ENCODE assay signal across 9 mouse cellular contexts in genomic region chr14:26376652-26377051, GRCm38 (mm10).
DNase-seq lines count a peak whose midpoint lies in the region; ATAC-seq and TF ChIP-seq lines count a peak whose summit lies in the region.
"Had no signal": no experiment of that assay in that cellular context is flagged by ENCODE, and none has a peak within 500 bp of the region (broad histone marks: within the 10 kb centered on the region; RNA-seq: fewer than 3 reads in every experiment).

No protein-coding gene starts in this region.

- H3K36me3 ChIP-seq in heart, embryonic 11.5 days (ENCODE audit: control insufficient read depth, insufficient read depth, low read length) = no peaks in the 10 kb centered on the region
- no peaks in the 10 kb centered on the region for H3K36me3 ChIP-seq in neural tube, embryonic 11.5 days (ENCODE audit: control insufficient read depth, insufficient read depth, low read length)
- no peaks in the 10 kb centered on the region for H3K36me3 ChIP-seq in thymus, adult 2 months (ENCODE audit: control insufficient read depth, insufficient read depth, low read length)
- H3K36me3 ChIP-seq: embryonic facial prominence, embryonic 15.5 days had no signal

- intact Hi-C loops in heart, postnatal 10 days (cut with DNase I) = loop anchor here (2.0 kb wide), 1 partner anchor 82 kb away; no protein-coding TSS in a partner anchor
- intact Hi-C loops in left cerebral cortex, postnatal 14 days (cut with DNase I) = loop anchor here (5.0 kb wide), 1 partner anchor 86 kb away; no protein-coding TSS in a partner anchor

- no peaks in the 10 kb centered on the region for H3K9me3 ChIP-seq in heart, embryonic 11.5 days (replicated peaks; ENCODE audit: control insufficient read depth, low read length)
- H3K9me3 ChIP-seq in neural tube, embryonic 11.5 days (ENCODE audit: control insufficient read depth, low read length) = no peaks in the 10 kb centered on the region
- H3K9me3 ChIP-seq: embryonic facial prominence, embryonic 15.5 days had no signal

- no peaks in the 10 kb centered on the region for H3K4me1 ChIP-seq in heart, embryonic 11.5 days (ENCODE audit: control insufficient read depth, insufficient read depth, low read length)
- no peaks in the 10 kb centered on the region for H3K4me1 ChIP-seq in neural tube, embryonic 11.5 days (ENCODE audit: control insufficient read depth, insufficient read depth, low read length)
- H3K4me1 ChIP-seq in thymus, adult 2 months (replicated peaks; ENCODE audit: control insufficient read depth, insufficient read depth, low read length) = no peaks in the 10 kb centered on the region
- H3K4me1 ChIP-seq: embryonic facial prominence, embryonic 15.5 days had no signal

- H3K27ac ChIP-seq in heart, embryonic 11.5 days (ENCODE audit: low read depth, low read length) = no peak overlapping the region
- no peak overlapping the region for H3K27ac ChIP-seq in neural tube, embryonic 11.5 days (ENCODE audit: low read depth, low read length)
- no peak overlapping the region for H3K27ac ChIP-seq in thymus, adult 2 months (ENCODE audit: control insufficient read depth, insufficient read depth, low read length)
- H3K27ac ChIP-seq: embryonic facial prominence, embryonic 15.5 days had no signal

- TF ChIP-seq POLR2A in thymus, adult 2 months (IDR thresholded peaks at IDR 0.05; ENCODE audit: control insufficient read depth, extremely low read depth, insufficient read depth, low read length, poor library complexity) = no peak

- DNase-seq in heart, adult 18-20 months = peak; percentile 30 to 81
- DNase-seq in Muller cell, postnatal 12 days (ENCODE audit: inconsistent ontology term) = peak; percentile 24
- peak; percentile 19 to 62 for DNase-seq in cerebellum, postnatal 25 days
- DNase-seq in heart, postnatal 10 days = peak; percentile 69 to 84
- peak; percentile 74 to 78 for DNase-seq in left cerebral cortex, postnatal 14 days (ENCODE audit: low spot score in 2 of 2)
- DNase-seq in neural tube, embryonic 11.5 days (ENCODE audit: low spot score) = peak; percentile 58
- peak; percentile 68 for DNase-seq in thymus, adult 2 months

- no peak overlapping the region for H3K9ac ChIP-seq in heart, embryonic 11.5 days (ENCODE audit: low read depth, low read length)
- H3K9ac ChIP-seq in neural tube, embryonic 11.5 days (ENCODE audit: low read length) = no peak overlapping the region
- H3K9ac ChIP-seq: embryonic facial prominence, embryonic 15.5 days had no signal

- H3K4me2 ChIP-seq in heart, embryonic 11.5 days = no peak overlapping the region
- no peak overlapping the region for H3K4me2 ChIP-seq in neural tube, embryonic 11.5 days (ENCODE audit: low read depth)
- H3K4me2 ChIP-seq: embryonic facial prominence, embryonic 15.5 days had no signal

- no peaks in the 10 kb centered on the region for H3K27me3 ChIP-seq in heart, embryonic 11.5 days (ENCODE audit: control insufficient read depth, insufficient read depth, low read length)
- no peaks in the 10 kb centered on the region for H3K27me3 ChIP-seq in neural tube, embryonic 11.5 days (ENCODE audit: control insufficient read depth, insufficient read depth, low read length)
- H3K27me3 ChIP-seq in thymus, adult 2 months (ENCODE audit: control insufficient read depth, insufficient read depth, low read length) = no peaks in the 10 kb centered on the region
- H3K27me3 ChIP-seq: embryonic facial prominence, embryonic 15.5 days had no signal

- WGBS in heart, embryonic 11.5 days (ENCODE audit: insufficient replicate concordance) = 6% methylated on average over 2 of the region's 2 CpGs
- 5% methylated on average over 2 of the region's 2 CpGs for WGBS in neural tube, embryonic 11.5 days
- 10% methylated on average over 2 of the region's 2 CpGs for WGBS in thymus, adult 2 months

- no peak overlapping the region for H3K4me3 ChIP-seq in heart, embryonic 11.5 days (ENCODE audit: low read depth, low read length)
- no peak overlapping the region for H3K4me3 ChIP-seq in neural tube, embryonic 11.5 days (ENCODE audit: low read depth, low read length)
- H3K4me3 ChIP-seq in thymus, adult 2 months (ENCODE audit: control insufficient read depth, insufficient read depth, low read length) = no peak overlapping the region
- H3K4me3 ChIP-seq: embryonic facial prominence, embryonic 15.5 days had no signal

- no peak for ATAC-seq in heart, embryonic 11.5 days (replicated peaks; ENCODE audit: insufficient number of reproducible peaks, low FRiP score, low TSS enrichment)
- ATAC-seq in neural tube, embryonic 11.5 days (ENCODE audit: insufficient read depth, low FRiP score, low TSS enrichment) = no peak

- no peak for TF ChIP-seq CTCF in thymus, adult 2 months (IDR thresholded peaks at IDR 0.05; ENCODE audit: borderline replicate concordance, control insufficient read depth, extremely low read depth, insufficient read depth, low read length, poor library complexity)

Comparison
In these comparisons a context has a peak if more than half of its experiments do, and no peak if none do; other contexts are left out.
1. DNase-seq: peak in every context shown above with its lines; median percentile 76 in heart, postnatal 10 days; 76 in left cerebral cortex, postnatal 14 days; 68 in thymus, adult 2 months; 58 in neural tube, embryonic 11.5 days; 56 in heart, adult 18-20 months; 40 in cerebellum, postnatal 25 days; 24 in Muller cell, postnatal 12 days.